Mouse (Mus musculus) layer of hippocampus, adult 8-10 months (tissue): ENCODE data around the gene Sept4. TPM values are rescaled to one million over a fixed set of nuclear protein-coding genes. Genes with fewer than 3 reads are reported as not detected.

Source experiments
- DNase-seq, 2 experiments: peaks; one replicate each; pipeline ENCODE4 v3.0.0; 2022; ENCODE audit warnings: low spot score in 2 of 2
- total RNA-seq, 4 experiments: library from RNA; stranded (reverse); gene quantifications; 2 replicates each; pipeline ENCODE4 v1.2.4; 2022

Gene Sept4
- total RNA-seq, 4 experiments from 2014 or later, result 174 to 201 (median 193) TPM

- no peak for DNase-seq
Measured at GRCm38 (mm10) chr11:87599395-87600089, 30.8 kb downstream of the Sept4 start.

GRCm38 (mm10) chr11:87600322-87600853 lies 31.7 kb downstream of the Sept4 start:
- no peak for DNase-seq

DNA sequence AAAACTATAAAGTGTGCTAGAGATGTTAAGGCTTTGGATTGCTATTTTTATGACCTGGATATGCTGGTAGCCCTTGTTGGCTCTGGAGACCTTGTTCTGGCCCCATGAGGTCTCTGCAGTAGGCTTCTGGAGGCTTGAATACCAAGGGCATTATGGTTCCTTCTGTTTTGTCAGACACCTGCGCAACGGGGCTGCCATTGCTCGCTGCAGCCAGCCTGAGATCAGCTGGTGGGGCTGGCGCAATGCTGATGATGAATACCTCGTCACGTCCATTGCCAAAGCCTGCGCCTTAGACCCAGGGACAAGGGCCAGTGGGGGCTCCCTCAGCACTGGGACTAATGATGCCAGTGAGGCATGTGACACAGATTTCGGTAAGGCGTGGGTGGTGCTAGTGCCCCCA lies 33.5 kb downstream of the Sept4 start:
- DNase-seq, result no peak

DNA sequence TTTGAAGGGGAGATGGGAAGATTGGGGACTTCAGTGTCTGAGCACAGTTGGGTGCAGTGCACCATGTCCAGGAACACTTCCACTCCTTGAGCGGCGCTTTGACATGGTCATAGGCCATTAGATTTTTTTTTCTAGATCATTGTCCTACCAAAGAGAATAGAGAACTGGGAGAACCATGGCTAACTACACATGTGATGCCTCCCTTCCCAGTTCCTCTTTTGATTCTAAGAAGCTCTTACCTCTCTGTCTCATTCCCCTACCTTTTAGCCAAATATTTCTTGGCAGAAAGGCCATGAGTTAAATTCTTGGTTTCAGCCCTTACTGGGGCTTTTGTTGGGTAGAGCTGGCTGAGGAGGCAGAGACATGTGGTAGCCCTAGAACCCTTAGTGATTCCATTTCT lies 34.9 kb downstream of the Sept4 start:
- no peak for DNase-seq

- DNase-seq, result no peak
Measured at GRCm38 (mm10) chr11:87609264-87609663, 40.6 kb downstream of the Sept4 start.

- DNase-seq, result no peak
Measured at GRCm38 (mm10) chr11:87611547-87611946, 42.8 kb downstream of the Sept4 start.

DNA sequence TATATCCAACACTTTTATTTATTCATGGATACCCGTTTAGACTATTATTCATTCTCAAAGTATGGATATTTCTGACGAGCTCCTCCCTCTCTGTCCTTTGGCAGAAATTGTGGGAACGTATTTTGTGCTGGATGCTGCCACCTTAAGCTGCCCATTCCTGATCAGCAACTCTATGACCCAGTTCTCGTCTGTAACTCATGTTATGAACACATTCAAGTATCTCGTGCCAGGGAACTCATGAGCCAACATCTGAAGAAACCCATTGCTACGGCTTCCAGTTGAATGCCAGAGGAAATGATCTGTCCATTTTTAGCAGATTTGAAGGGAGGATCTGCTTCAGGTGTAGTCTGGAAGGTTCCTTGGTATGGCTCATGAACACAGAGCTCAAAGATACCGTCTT lies 45.3 kb downstream of the Sept4 start:
- no peak for DNase-seq

GRCm38 (mm10) chr11:87615551-87615950 lies 46.8 kb downstream of the Sept4 start:
- DNase-seq, result no peak

- no peak for DNase-seq
Measured at GRCm38 (mm10) chr11:87615952-87616351, 47.2 kb downstream of the Sept4 start.

GRCm38 (mm10) chr11:87616790-87617474 lies 48.2 kb downstream of the Sept4 start, which contains the start of gene Hsf5:
Gene Hsf5, plus strand, starts transcription at chr11:87617164.
- DNase-seq, result no peak

- DNase-seq, result no peak
Measured at GRCm38 (mm10) chr11:87617606-87618005, 48.9 kb downstream of the Sept4 start.

GRCm38 (mm10) chr11:87623160-87623559 lies 54.5 kb downstream of the Sept4 start:
- no peak for DNase-seq

DNA sequence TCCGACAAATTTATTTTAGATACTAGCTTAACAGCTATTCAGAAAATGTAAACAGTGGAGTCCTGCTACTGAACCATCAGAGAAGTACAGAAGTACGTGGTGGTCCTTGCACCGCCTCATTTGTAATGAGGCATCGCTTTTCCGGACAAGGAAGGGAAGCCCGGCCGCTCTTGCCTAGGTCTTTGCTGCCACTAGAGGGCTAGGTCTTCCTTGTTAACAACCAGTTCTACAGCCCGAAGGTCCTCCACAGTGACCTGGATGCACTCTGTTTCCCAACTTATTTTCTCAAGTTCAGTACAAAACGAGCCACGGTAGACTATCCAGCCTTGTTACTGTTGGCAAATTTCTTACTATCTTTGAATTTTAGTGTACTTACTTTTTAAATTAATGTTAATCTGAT lies 61.2 kb downstream of the Sept4 start:
- no peak for DNase-seq

GRCm38 (mm10) chr11:87638793-87639192 lies 70.1 kb downstream of the Sept4 start:
- DNase-seq, result no peak

DNA sequence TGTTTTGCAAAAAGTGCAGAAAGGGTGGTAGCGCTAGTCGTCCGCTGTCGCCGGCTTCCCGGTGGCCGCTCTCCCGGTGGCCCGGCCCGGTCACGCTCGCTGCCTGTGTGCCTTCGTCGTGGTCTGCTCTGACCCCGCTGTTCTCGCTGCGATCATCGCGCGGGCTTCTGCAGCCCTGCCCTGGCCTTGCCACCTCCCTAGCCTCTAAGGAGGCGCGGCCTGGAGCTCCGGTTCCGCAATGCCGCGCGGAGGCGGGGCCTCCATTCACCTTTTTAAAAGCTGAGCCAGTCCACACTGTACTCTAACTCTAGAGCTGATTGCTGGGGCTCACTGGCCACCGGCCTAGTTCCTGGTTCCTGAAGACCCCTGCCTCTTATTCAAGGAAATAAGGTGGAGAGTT lies 70.5 kb downstream of the Sept4 start:
- no peak for DNase-seq

Other genes with a start within 250 kb of the Sept4 start
- gene Ppm1e, start 209.9 kb upstream of the Sept4 start, total RNA-seq, result 100 to 1,000 TPM; 211 to 248 (median 227) TPM
- gene Rad51c, start 163.9 kb upstream of the Sept4 start, total RNA-seq, result 1 to 10 TPM; 3.0 to 6.7 (median 3.6) TPM
- 1 to 10 TPM in 1 of 4 experiments, under 1 TPM in 3; 0.08 to 1.2 (median 0.53) TPM for gene Tex14, start 163.8 kb upstream of the Sept4 start, total RNA-seq
- not detected for gene Gm11492, start 2.2 kb upstream of the Sept4 start, total RNA-seq
- gene Mtmr4, start 23.3 kb downstream of the Sept4 start, total RNA-seq, result 100 to 1,000 TPM in 1 of 4 experiments, 10 to 100 TPM in 3; 75.1 to 105 (median 86.8) TPM
- under 1 TPM; 0.45 to 0.77 (median 0.57) TPM for gene Hsf5, start 48.3 kb downstream of the Sept4 start, total RNA-seq
- 1 to 10 TPM; 2.5 to 5.7 (median 3.6) TPM for gene Rnf43, start 93.8 kb downstream of the Sept4 start, total RNA-seq
- 10 to 100 TPM; 61.3 to 76.3 (median 69.6) TPM for gene Supt4a, start 168.6 kb downstream of the Sept4 start, total RNA-seq
- 100 to 1,000 TPM; 145 to 183 (median 166) TPM for gene Tspoap1, start 191.6 kb downstream of the Sept4 start, total RNA-seq
- gene Mpo, start 224.7 kb downstream of the Sept4 start, total RNA-seq, result under 1 TPM in 1 of 4 experiments, not detected in 3; 0.79 TPM